Mouse (Mus musculus) ES-E14 (cell line): ENCODE results near the gene Slc39a7. TPM values are rescaled to one million over a fixed set of nuclear protein-coding genes. Genes with fewer than 3 reads are reported as not detected.
"Not testable (repeated sequence)": the region's sequence is repeated elsewhere in the genome, so short reads cannot be mapped to it uniquely, and the experiment has no call there.

Experiments used
- DNase-seq: peaks from one replicate; pipeline ENCODE4 v3.0.0-alpha.2; 2013; ENCODE audit warnings: low read depth, low spot score
- H3K27ac ChIP-seq: 2 replicates; pipeline ENCODE4 v1.5.1; 2012; ENCODE audit warnings: low read depth, mild to moderate bottlenecking, low read length, moderate library complexity, mixed read lengths; ENCODE audit not compliant: poor library complexity, insufficient read depth, severe bottlenecking
- H3K36me3 ChIP-seq: 2 replicates; pipeline ENCODE4 v1.6.1; 2012; ENCODE audit warnings: mild to moderate bottlenecking, low read length, moderate library complexity, mixed read lengths; ENCODE audit not compliant: control insufficient read depth, poor library complexity, insufficient read depth, severe bottlenecking
- H3K4me1 ChIP-seq, 2 experiments: fragments of 150-350 bp in 1 of 2; sonication (generic) in 1 of 2; 2 replicates each; pipeline ENCODE4 v1.6.1; 2012; ENCODE audit warnings: low read length in 2 of 2, mild to moderate bottlenecking in 1 of 2, mixed read lengths in 1 of 2; ENCODE audit not compliant: control insufficient read depth in 2 of 2, insufficient read depth in 2 of 2, poor library complexity in 1 of 2
- H3K4me3 ChIP-seq, 2 experiments: fragments of 150-350 bp in 1 of 2; sonication (generic) in 1 of 2; 2 replicates each; pipeline ENCODE4 v1.5.1; 2012; ENCODE audit warnings: low read length in 2 of 2, low read depth in 1 of 2, mild to moderate bottlenecking in 1 of 2, mixed read lengths in 1 of 2; ENCODE audit not compliant: insufficient read depth in 1 of 2, poor library complexity in 1 of 2, severe bottlenecking in 1 of 2
- H3K9ac ChIP-seq: 2 replicates; pipeline ENCODE4 v1.6.1; 2012; ENCODE audit warnings: low read depth, mild to moderate bottlenecking, low read length, mixed read lengths; ENCODE audit not compliant: poor library complexity, insufficient read depth, severe bottlenecking
- H3K9me3 ChIP-seq: fragments of 150-350 bp; sonication (generic); 2 replicates; pipeline ENCODE4 v1.6.1; 2012; ENCODE audit warnings: low read depth, mild to moderate bottlenecking, low read length; ENCODE audit not compliant: control insufficient read depth, insufficient read depth
- CHD2 ChIP-seq: IDR thresholded peaks from 2 replicates; pipeline ENCODE4 v1.6.1; 2014; ENCODE audit warnings: mild to moderate bottlenecking, low read depth, low read length, inconsistent platforms
- HCFC1 ChIP-seq: IDR thresholded peaks from 2 replicates; pipeline ENCODE4 v1.6.1; 2012; ENCODE audit warnings: low read length, inconsistent platforms, borderline replicate concordance; ENCODE audit not compliant: insufficient read depth
- MAFK ChIP-seq: IDR thresholded peaks from 2 replicates; pipeline ENCODE4 v1.6.1; 2014; ENCODE audit warnings: mild to moderate bottlenecking, low read depth, low read length, inconsistent platforms; ENCODE audit not compliant: insufficient read depth
- ZC3H11A ChIP-seq: IDR thresholded peaks from 2 replicates; pipeline ENCODE4 v1.6.1; 2012; ENCODE audit warnings: low read depth, mild to moderate bottlenecking, inconsistent platforms, low read length, borderline replicate concordance
- ZNF384 ChIP-seq: IDR thresholded peaks from 2 replicates; pipeline ENCODE4 v1.6.1; 2012; ENCODE audit warnings: low read depth, low read length, inconsistent platforms
- in situ Hi-C, 2 experiments: fragments of 600-800 bp; cut with MboI; formaldehyde crosslinking; loops; one replicate each; pipeline ENCODE4 v1.15.1; 2025; ENCODE audit warnings: low sequenced_read_pairs in 2 of 2, inconsistent platforms in 1 of 2; ENCODE audit not compliant: unreplicated experiment in 2 of 2
- total RNA-seq: library from RNA; depleted of rRNA; stranded (reverse); fragments of 300-350 nt; gene quantifications from 2 replicates; pipeline ENCODE4 v1.2.3, GENCODE M21; 2012

Gene Slc39a7
- total RNA-seq, 1 experiment: 253 TPM

- H3K4me1 ChIP-seq: no peaks in the 10 kb centered on the region
- H3K27ac ChIP-seq: peak overlapping the region; percentile 28; the same call in 1 of the 2 replicates
- in situ Hi-C loops: no loop called here
- H3K9me3 ChIP-seq: peaks cover 4% of the 10 kb centered on the region
- no peak for DNase-seq
- H3K4me3 ChIP-seq: no peak overlapping the region
- no peak overlapping the region for H3K9ac ChIP-seq
- TF ChIP-seq ZC3H11A: no peak
- no peak for TF ChIP-seq ZNF384
- TF ChIP-seq CHD2: no peak
- TF ChIP-seq MAFK: no peak
- TF ChIP-seq HCFC1: no peak
- H3K36me3 ChIP-seq: 0 out of 2 replicates have a peak, but pooled peaks cover 2% of the 10 kb centered on the region
These were observed 18.0 kb downstream of the Slc39a7 start for GRCm38 (mm10) chr17:34013436-34013835.

GRCm38 (mm10) chr17:34010156-34010555, 21.3 kb downstream of the Slc39a7 start:
- Histone ChIP-seq H3K27ac (no peak overlapping the region), H3K9me3 (no peaks in the 10 kb centered on the region), H3K4me1 (no peaks in the 10 kb centered on the region), H3K36me3 (0 out of 2 replicates have a peak, but pooled peaks cover 2% of the 10 kb centered on the region), H3K9ac (no peak overlapping the region), H3K4me3 (no peak overlapping the region)
- no peak for TF ChIP-seq MAFK
- TF ChIP-seq CHD2: no peak
- TF ChIP-seq ZC3H11A: no peak
- TF ChIP-seq ZNF384: no peak
- no peak for TF ChIP-seq HCFC1
- in situ Hi-C loops: no loop called here
- no peak for DNase-seq

- H3K9ac ChIP-seq: no peak overlapping the region
- no peaks in the 10 kb centered on the region for H3K9me3 ChIP-seq
- in situ Hi-C loops: no loop called here
- H3K4me1 ChIP-seq: no peaks in the 10 kb centered on the region
- H3K4me3 ChIP-seq: no peak overlapping the region
- H3K36me3 ChIP-seq: no peaks in the 10 kb centered on the region
- no peak for DNase-seq
- TF ChIP-seq MAFK (no peak), CHD2 (no peak), ZC3H11A (no peak), ZNF384 (no peak), HCFC1 (no peak)
- no peak overlapping the region for H3K27ac ChIP-seq
These were observed 24.9 kb downstream of the Slc39a7 start for GRCm38 (mm10) chr17:34006570-34006969.

GRCm38 (mm10) chr17:34003426-34003825, 28.1 kb downstream of the Slc39a7 start:
- in situ Hi-C loops: no loop called here
- Histone ChIP-seq H3K4me3 (peak overlapping the region in 1 of 2 experiments; percentile 15; a peak in 1 of 4 replicates), H3K9ac (no peak overlapping the region), H3K4me1 (no peaks in the 10 kb centered on the region), H3K27ac (no peak overlapping the region), H3K9me3 (no peaks in the 10 kb centered on the region), H3K36me3 (no peaks in the 10 kb centered on the region)
- DNase-seq: peak; percentile 47
- TF ChIP-seq HCFC1 (no peak), ZC3H11A (no peak), MAFK (no peak), CHD2 (no peak)

GRCm38 (mm10) chr17:34000796-34001195, 30.7 kb downstream of the Slc39a7 start:
- in situ Hi-C loops, H3K4me3 ChIP-seq, H3K9ac ChIP-seq, H3K27ac ChIP-seq, H3K36me3 ChIP-seq, H3K4me1 ChIP-seq, DNase-seq, H3K9me3 ChIP-seq: not testable (repeated sequence)
